Mouse (Mus musculus) liver, embryonic 12.5 days (tissue): Measurements from ENCODE around the gene Ankdd1a. TPM values are rescaled to one million over a fixed set of nuclear protein-coding genes. Genes with fewer than 3 reads are reported as not detected.
A peak's percentile ranks its signal among the peaks of the same experiment; 100 is the strongest.

Source experiments
- ATAC-seq: fragments of 200-750 bp; cut with Nextera tagmentation; 2 replicates; pipeline ENCODE4 v1.8.0; 2017; ENCODE audit warnings: moderate number of reproducible peaks, mild to moderate bottlenecking, moderate library complexity
- H3K27ac ChIP-seq: fragments of 300-500 bp; sonication (generic); 2 replicates; pipeline ENCODE4 v1.5.1; 2016; ENCODE audit warnings: mild to moderate bottlenecking
- H3K27me3 ChIP-seq: fragments of 300-500 bp; sonication (generic); replicated peaks from 2 replicates; pipeline ENCODE4 v1.6.1; 2016; ENCODE audit warnings: mild to moderate bottlenecking, moderate library complexity
- H3K36me3 ChIP-seq: fragments of 300-500 bp; sonication (generic); 2 replicates; pipeline ENCODE4 v1.6.1; 2016; ENCODE audit warnings: mild to moderate bottlenecking, moderate library complexity
- H3K4me1 ChIP-seq: fragments of 300-500 bp; sonication (generic); 2 replicates; pipeline ENCODE4 v1.6.1; 2016
- H3K4me2 ChIP-seq: fragments of 300-500 bp; sonication (generic); 2 replicates; pipeline ENCODE4 v1.6.1; 2016; ENCODE audit warnings: mild to moderate bottlenecking, moderate library complexity
- H3K4me3 ChIP-seq: fragments of 300-500 bp; sonication (generic); 2 replicates; pipeline ENCODE4 v1.5.1; 2016; ENCODE audit warnings: mild to moderate bottlenecking, moderate library complexity
- H3K9ac ChIP-seq: fragments of 300-500 bp; sonication (generic); 2 replicates; pipeline ENCODE4 v1.6.1; 2016; ENCODE audit warnings: mild to moderate bottlenecking, moderate library complexity
- H3K9me3 ChIP-seq: fragments of 300-500 bp; sonication (generic); replicated peaks from 2 replicates; pipeline ENCODE4 v1.6.1; 2016; ENCODE audit warnings: mild to moderate bottlenecking, moderate library complexity
- WGBS: fragments of 180-500 bp; shearing (Covaris S2); methylation state at CpG from one replicate; pipeline ENCODE4 v1.1.7; 2016; ENCODE audit not compliant: insufficient replicate concordance; 5-methylcytosine and 5-hydroxymethylcytosine counted together
- polyA plus RNA-seq: library from polyadenylated mRNA; unstranded; fragments of >200 nt; fragmentation: Nextera tagmentation; extraction: Ambion mirVana; gene quantifications from 2 replicates; pipeline ENCODE4 v1.2.1, GENCODE M21; 2016

Gene Ankdd1a
- not detected in 2 replicates for polyA plus RNA-seq

- Histone ChIP-seq H3K9me3 (no peaks in the 10 kb centered on the region), H3K4me3 (no peak within 1 kb of the TSS), H3K27me3 (peaks cover 39% of the 10 kb centered on the region), H3K4me2 (peak within 1 kb of the TSS; percentile 38), H3K9ac (no peak within 1 kb of the TSS), H3K27ac (no peak within 1 kb of the TSS), H3K4me1 (peaks cover 20% of the 10 kb centered on the region), H3K36me3 (no peaks in the 10 kb centered on the region)
- no peak for ATAC-seq
- 28% methylated on average over 21 of the region's 25 CpGs for WGBS
These were observed at the start of gene Ankdd1a for GRCm38 (mm10) chr9:65519807-65520504. Gene Ankdd1a, minus strand, starts transcription at chr9:65520193.

GRCm38 (mm10) chr9:65569491-65569971 lies 49.5 kb upstream of the Ankdd1a start:
- Histone ChIP-seq H3K27me3 (no peaks in the 10 kb centered on the region), H3K9me3 (no peaks in the 10 kb centered on the region), H3K36me3 (peaks cover 96% of the 10 kb centered on the region), H3K27ac (peak overlapping the region; percentile 53), H3K9ac (peak overlapping the region; percentile 39; the same call in 1 of the 2 replicates), H3K4me1 (peaks cover 59% of the 10 kb centered on the region), H3K4me3 (no peak overlapping the region), H3K4me2 (no peak overlapping the region)
- 80% methylated on average over 6 of the region's 6 CpGs for WGBS
- no peak for ATAC-seq

GRCm38 (mm10) chr9:65568787-65569186 lies 48.8 kb upstream of the Ankdd1a start:
- 83% methylated on average over 6 of the region's 6 CpGs for WGBS
- H3K27me3 ChIP-seq = no peaks in the 10 kb centered on the region
- H3K9me3 ChIP-seq = no peaks in the 10 kb centered on the region
- no peak for ATAC-seq
- no peak overlapping the region for H3K4me3 ChIP-seq
- H3K27ac ChIP-seq = peak overlapping the region; percentile 53
- H3K4me1 ChIP-seq = peaks cover 63% of the 10 kb centered on the region
- H3K9ac ChIP-seq = 0 out of 2 replicates have a peak overlapping the region, but pooled peaks have one; percentile 39
- no peak overlapping the region for H3K4me2 ChIP-seq
- H3K36me3 ChIP-seq = peaks cover 100% of the 10 kb centered on the region

- peaks cover 100% of the 10 kb centered on the region for H3K36me3 ChIP-seq
- H3K4me3 ChIP-seq = no peak overlapping the region
- no peak overlapping the region for H3K27ac ChIP-seq
- H3K9ac ChIP-seq = no peak overlapping the region
- ATAC-seq = no peak
- no peak overlapping the region for H3K4me2 ChIP-seq
- 91% methylated on average over 2 of the region's 2 CpGs for WGBS
- H3K27me3 ChIP-seq = no peaks in the 10 kb centered on the region
- H3K9me3 ChIP-seq = no peaks in the 10 kb centered on the region
- peaks cover 72% of the 10 kb centered on the region for H3K4me1 ChIP-seq
These were observed 44.7 kb upstream of the Ankdd1a start for GRCm38 (mm10) chr9:65564698-65565097.

GRCm38 (mm10) chr9:65563073-65563472 lies 43.1 kb upstream of the Ankdd1a start:
- H3K27ac ChIP-seq = peak overlapping the region; percentile 27; the same call in 1 of the 2 replicates
- H3K36me3 ChIP-seq = peaks cover 100% of the 10 kb centered on the region

GRCm38 (mm10) chr9:65562081-65562506 lies 42.1 kb upstream of the Ankdd1a start:
- Histone ChIP-seq H3K9ac (0 out of 2 replicates have a peak overlapping the region, but pooled peaks have one; percentile 47), H3K4me1 (peaks cover 77% of the 10 kb centered on the region), H3K27me3 (no peaks in the 10 kb centered on the region), H3K36me3 (peaks cover 100% of the 10 kb centered on the region), H3K9me3 (no peaks in the 10 kb centered on the region), H3K4me2 (no peak overlapping the region), H3K27ac (peak overlapping the region; percentile 57), H3K4me3 (no peak overlapping the region)
- WGBS = 73% methylated on average over 4 of the region's 4 CpGs
- no peak for ATAC-seq

More at GRCm38 (mm10) chr9:65563073-65563472, 43.1 kb upstream of the Ankdd1a start:
- Histone ChIP-seq H3K4me3 (no peak overlapping the region), H3K9me3 (no peaks in the 10 kb centered on the region), H3K9ac (no peak overlapping the region), H3K4me1 (peaks cover 67% of the 10 kb centered on the region), H3K4me2 (no peak overlapping the region), H3K27me3 (no peaks in the 10 kb centered on the region)
- whole genome bisulfite sequencing = 86% methylated on average over 5 of the region's 5 CpGs
- no peak for ATAC-seq

- 69% methylated on average over 4 of the region's 4 CpGs for WGBS
- H3K9me3 ChIP-seq = no peaks in the 10 kb centered on the region
- 0 out of 2 replicates have a peak, but pooled peaks have one; percentile 21 for ATAC-seq
- peak overlapping the region; percentile 57; the same call in 1 of the 2 replicates for H3K27ac ChIP-seq
- H3K4me1 ChIP-seq = peaks cover 88% of the 10 kb centered on the region
- H3K4me2 ChIP-seq = no peak overlapping the region
- no peak overlapping the region for H3K4me3 ChIP-seq
- no peaks in the 10 kb centered on the region for H3K27me3 ChIP-seq
- H3K36me3 ChIP-seq = peaks cover 100% of the 10 kb centered on the region
- H3K9ac ChIP-seq = peak overlapping the region; percentile 47
These were observed 41.0 kb upstream of the Ankdd1a start for GRCm38 (mm10) chr9:65561016-65561415.

- Histone ChIP-seq H3K4me3 (no peak overlapping the region), H3K4me1 (peaks cover 89% of the 10 kb centered on the region), H3K9ac (no peak overlapping the region), H3K27ac (peak overlapping the region; percentile 98), H3K9me3 (no peaks in the 10 kb centered on the region), H3K36me3 (peaks cover 97% of the 10 kb centered on the region), H3K4me2 (no peak overlapping the region), H3K27me3 (no peaks in the 10 kb centered on the region)
- no peak for ATAC-seq
- 96% methylated on average over 6 of the region's 6 CpGs for WGBS
These were observed 38.8 kb upstream of the Ankdd1a start for GRCm38 (mm10) chr9:65558806-65559205.

GRCm38 (mm10) chr9:65556979-65557378 lies 37.0 kb upstream of the Ankdd1a start:
- no peak for ATAC-seq
- 94% methylated on average over 5 of the region's 5 CpGs for WGBS
- Histone ChIP-seq H3K27ac (peak overlapping the region; percentile 98), H3K27me3 (no peaks in the 10 kb centered on the region), H3K9ac (peak overlapping the region; percentile 65), H3K9me3 (no peaks in the 10 kb centered on the region), H3K4me2 (no peak overlapping the region), H3K36me3 (peaks cover 97% of the 10 kb centered on the region), H3K4me3 (no peak overlapping the region), H3K4me1 (peaks cover 89% of the 10 kb centered on the region)

- Histone ChIP-seq H3K4me1 (peaks cover 89% of the 10 kb centered on the region), H3K36me3 (peaks cover 96% of the 10 kb centered on the region)
These were observed 36.4 kb upstream of the Ankdd1a start for GRCm38 (mm10) chr9:65556349-65556748.

GRCm38 (mm10) chr9:65555621-65556020 lies 35.6 kb upstream of the Ankdd1a start:
- peak overlapping the region; percentile 98 for H3K27ac ChIP-seq
- no peak for ATAC-seq
- H3K9me3 ChIP-seq = no peaks in the 10 kb centered on the region
- H3K36me3 ChIP-seq = peaks cover 91% of the 10 kb centered on the region
- H3K4me3 ChIP-seq = peak overlapping the region; percentile 4; the same call in 1 of the 2 replicates
- peaks cover 90% of the 10 kb centered on the region for H3K4me1 ChIP-seq
- WGBS = 72% methylated on average over 4 of the region's 4 CpGs
- H3K27me3 ChIP-seq = no peaks in the 10 kb centered on the region
- peak overlapping the region; percentile 65 for H3K9ac ChIP-seq
- peak overlapping the region; percentile 69 for H3K4me2 ChIP-seq

More at GRCm38 (mm10) chr9:65556349-65556748, 36.4 kb upstream of the Ankdd1a start:
- Histone ChIP-seq H3K27me3 (no peaks in the 10 kb centered on the region), H3K9me3 (no peaks in the 10 kb centered on the region), H3K27ac (peak overlapping the region; percentile 98), H3K4me3 (no peak overlapping the region), H3K4me2 (peak overlapping the region; percentile 69), H3K9ac (peak overlapping the region; percentile 65)
- 90% methylated on average over 8 of the region's 8 CpGs for WGBS
- ATAC-seq = no peak

GRCm38 (mm10) chr9:65555001-65555405 lies 35.0 kb upstream of the Ankdd1a start:
- Histone ChIP-seq H3K36me3 (peaks cover 85% of the 10 kb centered on the region), H3K9me3 (no peaks in the 10 kb centered on the region), H3K27me3 (no peaks in the 10 kb centered on the region), H3K9ac (peak overlapping the region; percentile 73), H3K4me1 (peaks cover 92% of the 10 kb centered on the region), H3K4me2 (peak overlapping the region; percentile 69), H3K27ac (peak overlapping the region; percentile 98), H3K4me3 (peak overlapping the region; percentile 37)
- WGBS = 10% methylated on average over 5 of the region's 5 CpGs
- peak; percentile 94 for ATAC-seq
